22 mouse cellular contexts compared by ENCODE assay signal in genomic region chr17:30978556-30978955, GRCm38 (mm10). TPM values are rescaled to one million over a fixed set of nuclear protein-coding genes. Genes with fewer than 3 reads are reported as not detected.
DNase-seq lines count a peak whose midpoint lies in the region; ATAC-seq lines count a peak whose summit lies in the region.
"Had no signal": no experiment of that assay in that cellular context is flagged by ENCODE, and none has a peak within 500 bp of the region (broad histone marks: within the 10 kb centered on the region; RNA-seq: fewer than 3 reads in every experiment).

No protein-coding gene starts in this region.

- WGBS in kidney, embryonic 16.5 days: 56% methylated on average over 10 of the region's 10 CpGs
- WGBS in embryonic facial prominence, embryonic 11.5 days: 78% methylated on average over 10 of the region's 10 CpGs

- DNase-seq in kidney, postnatal 4 days: peak; percentile 23 to 24
- DNase-seq in ES-CJ7 (ENCODE audit: low read depth, low spot score) (peak; percentile 15), ZHBTc4 (ENCODE audit: low read depth, low spot score) (peak; percentile 34)
- peak; percentile 54 for DNase-seq in embryonic facial prominence, embryonic 11.5 days (ENCODE audit: low spot score)
- no peak for DNase-seq in adrenal gland, adult 8-10 months
- no peak for DNase-seq in heart, adult 18-20 months
- DNase-seq: adrenal gland, postnatal 14 days; cerebellum, adult 11-12 months; cerebellum, adult 9-11 months; gastrocnemius, postnatal 14 days; kidney, adult 18-20 months had no signal

- no peaks in the 10 kb centered on the region for H3K36me3 ChIP-seq in kidney, embryonic 16.5 days (ENCODE audit: insufficient read depth, low read length)
- no peaks in the 10 kb centered on the region for H3K36me3 ChIP-seq in embryonic facial prominence, embryonic 11.5 days (replicated peaks; ENCODE audit: control insufficient read depth, insufficient read depth, low read depth, low read length)
- H3K36me3 ChIP-seq: embryonic facial prominence, embryonic 12.5 days; heart, embryonic 12.5 days; hindbrain, embryonic 10.5 days; intestine, embryonic 15.5 days had no signal

- H3K4me1 ChIP-seq in kidney, embryonic 16.5 days (ENCODE audit: insufficient read depth, low read length): peaks cover 6% of the 10 kb centered on the region
- no peaks in the 10 kb centered on the region for H3K4me1 ChIP-seq in embryonic facial prominence, embryonic 11.5 days (ENCODE audit: control insufficient read depth, insufficient read depth, low read length)
- H3K4me1 ChIP-seq: embryonic facial prominence, embryonic 12.5 days; intestine, embryonic 15.5 days had no signal

- no peak overlapping the region for H3K27ac ChIP-seq in kidney, embryonic 16.5 days (ENCODE audit: low read length)
- no peak overlapping the region for H3K27ac ChIP-seq in embryonic facial prominence, embryonic 11.5 days (replicated peaks; ENCODE audit: low read depth, low read length)
- H3K27ac ChIP-seq: embryonic facial prominence, embryonic 12.5 days; hindbrain, embryonic 10.5 days; hindbrain, embryonic 14.5 days; intestine, embryonic 15.5 days had no signal

- H3K9me3 ChIP-seq in kidney, embryonic 16.5 days (ENCODE audit: low read length): no peaks in the 10 kb centered on the region
- H3K9me3 ChIP-seq in embryonic facial prominence, embryonic 11.5 days (replicated peaks; ENCODE audit: control insufficient read depth, low read length): no peaks in the 10 kb centered on the region
- H3K9me3 ChIP-seq: embryonic facial prominence, embryonic 12.5 days; heart, embryonic 12.5 days; intestine, embryonic 15.5 days had no signal

- H3K27me3 ChIP-seq in kidney, embryonic 16.5 days (ENCODE audit: insufficient read depth, low read length): no peaks in the 10 kb centered on the region
- no peaks in the 10 kb centered on the region for H3K27me3 ChIP-seq in embryonic facial prominence, embryonic 11.5 days (ENCODE audit: control insufficient read depth, insufficient read depth, low read length)
- H3K27me3 ChIP-seq: embryonic facial prominence, embryonic 12.5 days; intestine, embryonic 15.5 days had no signal

- no peak overlapping the region for H3K4me3 ChIP-seq in kidney, embryonic 16.5 days (ENCODE audit: low read length)
- H3K4me3 ChIP-seq in embryonic facial prominence, embryonic 11.5 days (ENCODE audit: low read depth, low read length): no peak overlapping the region
- H3K4me3 ChIP-seq: embryonic facial prominence, embryonic 12.5 days; heart, embryonic 12.5 days; hindbrain, embryonic 10.5 days; intestine, embryonic 15.5 days had no signal

- H3K9ac ChIP-seq in kidney, embryonic 16.5 days (replicated peaks; ENCODE audit: low read length): no peak overlapping the region
- H3K9ac ChIP-seq in embryonic facial prominence, embryonic 11.5 days (replicated peaks; ENCODE audit: low read length): no peak overlapping the region
- H3K9ac ChIP-seq: embryonic facial prominence, embryonic 12.5 days; heart, embryonic 12.5 days; hindbrain, embryonic 14.5 days; intestine, embryonic 15.5 days had no signal

- H3K4me2 ChIP-seq in kidney, embryonic 16.5 days (replicated peaks; ENCODE audit: low read depth, low read length): no peak overlapping the region
- H3K4me2 ChIP-seq in embryonic facial prominence, embryonic 11.5 days (ENCODE audit: low read depth, low read length): no peak overlapping the region
- H3K4me2 ChIP-seq: embryonic facial prominence, embryonic 12.5 days; heart, embryonic 12.5 days; hindbrain, embryonic 14.5 days; intestine, embryonic 15.5 days had no signal

- no peak for ATAC-seq in kidney, embryonic 16.5 days (ENCODE audit: low FRiP score, low TSS enrichment)
- no peak for ATAC-seq in embryonic facial prominence, embryonic 11.5 days (replicated peaks; ENCODE audit: insufficient number of reproducible peaks, low FRiP score, low TSS enrichment, low read depth)
- ATAC-seq: CD4-positive, CD25-positive, alpha-beta regulatory T cell, adult 4 months; forebrain, embryonic 16.5 days; intestine, embryonic 15.5 days had no signal

RNA-seq across cellular contexts. Expression of gene Umodl1, which starts 24.1 kb away (rescaled TPM):
- polyA plus RNA-seq in kidney, embryonic 16.5 days (2015; fragmentation: Nextera tagmentation; extraction: Ambion mirVana): 0.14 TPM in 2 replicates
- polyA plus RNA-seq in embryonic facial prominence, embryonic 11.5 days (2014; fragmentation: Nextera tagmentation; extraction: Ambion mirVana): 0.21 TPM in 1 of 2 replicates, not detected in the other
- total RNA-seq in adrenal gland, adult 8-10 months (2022): 1 to 10 TPM in 2 of 4 experiments, not detected in 2; 1.4 to 2.5 TPM
- not detected for total RNA-seq in heart, adult 18-20 months (2021)
- total RNA-seq: heart, adult 8-10 months; heart, postnatal 25 days had no signal
- polyA plus RNA-seq: CD4-positive, CD25-positive, alpha-beta regulatory T cell, adult 4 months; gonadal fat pad, adult 2 months; heart, embryonic 12.5 days; hindbrain, embryonic 14.5 days had no signal

Comparison
In these comparisons a context has a peak if more than half of its experiments do, and no peak if none do; other contexts are left out.
1. DNase-seq: peak in kidney, postnatal 4 days (2 of 2), ES-CJ7 (single experiment), ZHBTc4 (single experiment) and embryonic facial prominence, embryonic 11.5 days (single experiment); none in adrenal gland, adult 8-10 months (single experiment) and heart, adult 18-20 months (0 of 2).